Mouse (Mus musculus): Measurements from ENCODE around the gene Nkd1. TPM values are rescaled to one million over a fixed set of nuclear protein-coding genes. Genes with fewer than 3 reads are reported as not detected.

Gene Nkd1
- total and polyA plus RNA-seq, 3 experiments, result 2.3 to 3.4 (median 2.9) TPM

DNA sequence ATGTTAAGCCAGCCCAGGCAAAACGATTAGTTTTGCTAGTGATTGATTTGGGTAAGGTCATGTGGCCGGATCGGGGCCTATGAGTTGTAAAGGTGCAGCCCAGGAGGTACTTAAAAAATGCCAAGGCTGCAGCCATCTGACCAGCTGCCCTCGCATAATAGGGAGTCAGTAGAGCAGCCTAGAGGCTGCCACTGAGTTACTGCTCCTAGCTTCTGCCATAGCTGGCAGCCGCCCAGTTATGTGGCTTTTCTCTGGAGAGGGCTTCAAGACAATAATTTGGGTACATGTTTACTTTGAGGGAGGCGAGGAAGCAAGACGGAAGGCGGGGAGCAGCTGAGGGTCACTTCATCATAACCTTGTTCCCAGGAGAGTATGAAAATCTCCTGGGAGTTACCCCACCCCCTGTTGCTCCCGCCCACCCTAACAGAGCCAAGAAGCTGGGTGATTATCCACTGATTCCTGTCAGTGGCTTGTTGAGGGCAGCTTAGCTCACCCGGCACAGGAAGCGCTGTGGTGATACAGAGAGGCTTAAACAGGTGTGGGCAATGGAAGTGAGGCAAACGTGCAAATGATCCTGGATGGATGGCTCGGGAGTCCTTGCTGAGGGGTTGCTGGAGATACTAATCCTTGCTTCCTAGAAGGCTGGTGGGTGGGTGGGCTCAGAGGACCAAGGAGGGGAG lies 84.3 kb downstream of the Nkd1 start:
- Histone ChIP-seq H3K36me3 (ENCODE audit: control insufficient read depth, insufficient read depth, low read length) (no peaks in the 10 kb centered on the region), H3K79me2 (replicated peaks; ENCODE audit: control insufficient read depth, insufficient read depth, low read length) (no peaks in the 10 kb centered on the region), H3K9ac (ENCODE audit: low read depth, low read length) (no peak overlapping the region), H3K4me1 (ENCODE audit: control insufficient read depth, insufficient read depth, low read length) (no peaks in the 10 kb centered on the region), H3K27me3 (ENCODE audit: control insufficient read depth, insufficient read depth, low read length) (no peaks in the 10 kb centered on the region), H3K27ac (no peak overlapping the region), H3K4me3 (no peak overlapping the region)
- TF ChIP-seq EP300 (IDR thresholded peaks at IDR 0.05; ENCODE audit: insufficient read depth, low read depth, low read length) (no peak), CTCF (IDR thresholded peaks at IDR 0.05) (no peak), POLR2A (IDR thresholded peaks at IDR 0.05; ENCODE audit: insufficient read depth, low read depth, low read length) (no peak)
- WGBS, result 60% methylated on average over 13 of the region's 13 CpGs
- intact Hi-C loops (cut with DNase I), result no loop called here
- DNase-seq, result no peak

DNA sequence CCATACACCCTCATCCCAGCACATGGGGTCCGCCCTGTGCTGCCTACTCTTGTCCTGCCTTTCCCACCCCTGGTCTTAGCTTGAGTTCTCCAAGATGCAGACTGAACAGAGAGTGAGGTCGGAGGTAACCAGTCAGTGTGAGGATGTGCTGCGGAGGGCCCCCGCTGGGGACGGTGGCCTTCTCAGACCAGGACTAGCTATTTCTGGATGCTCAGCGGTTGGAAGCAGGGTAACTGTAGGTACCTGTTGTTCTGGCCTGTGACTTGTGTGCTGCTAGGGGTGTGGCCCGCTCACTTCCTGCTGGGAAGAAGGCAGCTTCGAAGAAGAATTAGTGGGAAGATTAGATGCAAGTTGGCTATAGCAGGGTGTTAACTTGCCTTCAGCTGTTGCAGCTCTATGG lies 87.9 kb downstream of the Nkd1 start:
- Histone ChIP-seq H3K4me3 (no peak overlapping the region), H3K27ac (no peak overlapping the region), H3K79me2 (replicated peaks; ENCODE audit: control insufficient read depth, insufficient read depth, low read length) (no peaks in the 10 kb centered on the region), H3K27me3 (ENCODE audit: control insufficient read depth, insufficient read depth, low read length) (no peaks in the 10 kb centered on the region), H3K36me3 (ENCODE audit: control insufficient read depth, insufficient read depth, low read length) (no peaks in the 10 kb centered on the region), H3K9ac (ENCODE audit: low read depth, low read length) (no peak overlapping the region), H3K4me1 (ENCODE audit: control insufficient read depth, insufficient read depth, low read length) (no peaks in the 10 kb centered on the region)
- no peak for TF ChIP-seq POLR2A (IDR thresholded peaks at IDR 0.05; ENCODE audit: insufficient read depth, low read depth, low read length)
- no peak for TF ChIP-seq CTCF (IDR thresholded peaks at IDR 0.05)
- no peak for TF ChIP-seq EP300 (IDR thresholded peaks at IDR 0.05; ENCODE audit: insufficient read depth, low read depth, low read length)
- no peak for DNase-seq
- 78% methylated on average over 8 of the region's 8 CpGs for WGBS
- intact Hi-C loops (cut with DNase I), result no loop called here

GRCm38 (mm10) chr8:88610271-88610670 lies 89.1 kb downstream of the Nkd1 start:
- 77% methylated on average over 6 of the region's 6 CpGs for WGBS
- intact Hi-C loops (cut with DNase I), result loop anchor here (10.0 kb wide), 1 partner anchor 155 kb away; no protein-coding TSS in a partner anchor
- Histone ChIP-seq H3K27ac (no peak overlapping the region), H3K9ac (ENCODE audit: low read depth, low read length) (no peak overlapping the region), H3K36me3 (ENCODE audit: control insufficient read depth, insufficient read depth, low read length) (no peaks in the 10 kb centered on the region), H3K4me1 (ENCODE audit: control insufficient read depth, insufficient read depth, low read length) (no peaks in the 10 kb centered on the region), H3K4me3 (no peak overlapping the region), H3K27me3 (ENCODE audit: control insufficient read depth, insufficient read depth, low read length) (no peaks in the 10 kb centered on the region), H3K79me2 (replicated peaks; ENCODE audit: control insufficient read depth, insufficient read depth, low read length) (no peaks in the 10 kb centered on the region)
- no peak for DNase-seq
- TF ChIP-seq EP300 (IDR thresholded peaks at IDR 0.05; ENCODE audit: insufficient read depth, low read depth, low read length) (no peak), POLR2A (IDR thresholded peaks at IDR 0.05; ENCODE audit: insufficient read depth, low read depth, low read length) (no peak), CTCF (IDR thresholded peaks at IDR 0.05) (no peak)

- Histone ChIP-seq H3K4me1 (ENCODE audit: control insufficient read depth, insufficient read depth, low read length) (no peaks in the 10 kb centered on the region), H3K79me2 (replicated peaks; ENCODE audit: control insufficient read depth, insufficient read depth, low read length) (no peaks in the 10 kb centered on the region), H3K27ac (no peak overlapping the region), H3K36me3 (ENCODE audit: control insufficient read depth, insufficient read depth, low read length) (no peaks in the 10 kb centered on the region), H3K9ac (ENCODE audit: low read depth, low read length) (no peak overlapping the region), H3K27me3 (ENCODE audit: control insufficient read depth, insufficient read depth, low read length) (no peaks in the 10 kb centered on the region), H3K4me3 (no peak overlapping the region)
- WGBS, result 63% methylated on average over 5 of the region's 5 CpGs
- intact Hi-C loops (cut with DNase I), result loop anchor here (10.0 kb wide), 1 partner anchor 160 kb away; no protein-coding TSS in a partner anchor
- TF ChIP-seq CTCF (IDR thresholded peaks at IDR 0.05), result no peak
- no peak for TF ChIP-seq POLR2A (IDR thresholded peaks at IDR 0.05; ENCODE audit: insufficient read depth, low read depth, low read length)
- no peak for TF ChIP-seq EP300 (IDR thresholded peaks at IDR 0.05; ENCODE audit: insufficient read depth, low read depth, low read length)
- no peak for DNase-seq
Measured at GRCm38 (mm10) chr8:88614981-88615380, 93.8 kb downstream of the Nkd1 start.

DNA sequence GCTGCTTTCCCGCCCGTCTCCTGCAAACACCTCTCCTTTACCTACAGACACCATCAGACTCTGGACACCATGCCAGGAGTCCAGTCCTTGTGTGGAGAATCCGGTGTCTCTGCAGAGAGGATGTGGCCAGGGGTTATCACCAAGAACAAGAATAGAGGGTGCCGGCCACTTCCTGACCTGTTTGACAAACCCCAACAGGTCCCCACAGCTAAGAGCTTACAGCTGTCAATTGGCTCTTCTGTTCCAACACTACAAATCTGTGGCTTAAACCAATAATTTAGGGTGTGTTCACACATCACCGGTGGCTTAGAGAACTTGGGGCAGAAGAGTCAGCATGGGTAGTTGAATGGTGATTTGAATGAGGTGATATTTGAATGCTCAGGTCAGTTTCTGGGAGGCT lies 97.5 kb downstream of the Nkd1 start:
- DNase-seq, result no peak
- H3K27ac ChIP-seq, result no peak overlapping the region
- H3K36me3 ChIP-seq (ENCODE audit: control insufficient read depth, insufficient read depth, low read length), result no peaks in the 10 kb centered on the region
- no peak overlapping the region for H3K9ac ChIP-seq (ENCODE audit: low read depth, low read length)
- no peaks in the 10 kb centered on the region for H3K79me2 ChIP-seq (replicated peaks; ENCODE audit: control insufficient read depth, insufficient read depth, low read length)
- no peak for TF ChIP-seq EP300 (IDR thresholded peaks at IDR 0.05; ENCODE audit: insufficient read depth, low read depth, low read length)
- TF ChIP-seq POLR2A (IDR thresholded peaks at IDR 0.05; ENCODE audit: insufficient read depth, low read depth, low read length), result no peak
- no peak for TF ChIP-seq CTCF (IDR thresholded peaks at IDR 0.05)
- H3K27me3 ChIP-seq (ENCODE audit: control insufficient read depth, insufficient read depth, low read length), result no peaks in the 10 kb centered on the region
- 54% methylated on average over 5 of the region's 5 CpGs for WGBS
- no peaks in the 10 kb centered on the region; the same call in 1 of the 2 replicates for H3K4me1 ChIP-seq (ENCODE audit: control insufficient read depth, insufficient read depth, low read length)
- no peak overlapping the region for H3K4me3 ChIP-seq
- intact Hi-C loops (cut with DNase I), result loop anchor here (10.0 kb wide), 1 partner anchor 164 kb away; no protein-coding TSS in a partner anchor

GRCm38 (mm10) chr8:88619513-88619912 lies 98.4 kb downstream of the Nkd1 start:
- TF ChIP-seq EP300 (IDR thresholded peaks at IDR 0.05; ENCODE audit: insufficient read depth, low read depth, low read length) (no peak), POLR2A (IDR thresholded peaks at IDR 0.05; ENCODE audit: insufficient read depth, low read depth, low read length) (no peak), CTCF (IDR thresholded peaks at IDR 0.05) (peak; percentile 70)
- 57% methylated on average over 3 of the region's 3 CpGs for WGBS
- Histone ChIP-seq H3K9ac (ENCODE audit: low read depth, low read length) (no peak overlapping the region), H3K36me3 (ENCODE audit: control insufficient read depth, insufficient read depth, low read length) (no peaks in the 10 kb centered on the region), H3K79me2 (replicated peaks; ENCODE audit: control insufficient read depth, insufficient read depth, low read length) (no peaks in the 10 kb centered on the region), H3K27me3 (ENCODE audit: control insufficient read depth, insufficient read depth, low read length) (no peaks in the 10 kb centered on the region), H3K27ac (no peak overlapping the region), H3K4me1 (ENCODE audit: control insufficient read depth, insufficient read depth, low read length) (no peaks in the 10 kb centered on the region; the same call in 1 of the 2 replicates), H3K4me3 (no peak overlapping the region)
- intact Hi-C loops (cut with DNase I), result loop anchor here (10.0 kb wide), 1 partner anchor 165 kb away; no protein-coding TSS in a partner anchor
- DNase-seq, result no peak

All from heart, adult 2 months (tissue).